Mouse (Mus musculus): ENCODE measurements around the gene Gm4969. TPM values are rescaled to one million over a fixed set of nuclear protein-coding genes. Genes with fewer than 3 reads are reported as not detected.

Gm4969 gene
- polyA plus RNA-seq, 1 experiment = 0.80 TPM

- Histone ChIP-seq H3K27me3 (ENCODE audit: control insufficient read depth, insufficient read depth, low read length) (no peaks in the 10 kb centered on the region; the same call in 1 of the 2 replicates), H3K4me1 (ENCODE audit: control insufficient read depth, insufficient read depth, low read length) (no peaks in the 10 kb centered on the region), H3K27ac (ENCODE audit: insufficient read depth, low read length) (no peak overlapping the region), H3K4me3 (replicated peaks; ENCODE audit: insufficient read depth, low read depth, low read length) (no peak overlapping the region)
- peak in 1 of 2 experiments; percentile 9 for DNase-seq
- WGBS = 50% methylated on average over 14 of the region's 14 CpGs
- no peak for TF ChIP-seq POLR2A (IDR thresholded peaks at IDR 0.05; ENCODE audit: borderline replicate concordance, insufficient read depth, low read length)
- no peak for TF ChIP-seq CTCF (IDR thresholded peaks at IDR 0.05; ENCODE audit: borderline replicate concordance, insufficient read depth, low read depth, low read length)
Observed at GRCm38 (mm10) chr7:19067063-19067462, 51.1 kb downstream of the Gm4969 start.

GRCm38 (mm10) chr7:19065896-19066295 is 52.3 kb downstream of the Gm4969 start:
- no peak overlapping the region for H3K27ac ChIP-seq (ENCODE audit: insufficient read depth, low read length)
- no peak for DNase-seq
- H3K27me3 ChIP-seq (ENCODE audit: control insufficient read depth, insufficient read depth, low read length) = no peaks in the 10 kb centered on the region; the same call in 1 of the 2 replicates
- 56% methylated on average over 13 of the region's 13 CpGs for WGBS
- TF ChIP-seq POLR2A (IDR thresholded peaks at IDR 0.05; ENCODE audit: borderline replicate concordance, insufficient read depth, low read length) (no peak), CTCF (IDR thresholded peaks at IDR 0.05; ENCODE audit: borderline replicate concordance, insufficient read depth, low read depth, low read length) (no peak)
- H3K4me1 ChIP-seq (ENCODE audit: control insufficient read depth, insufficient read depth, low read length) = no peaks in the 10 kb centered on the region
- no peak overlapping the region for H3K4me3 ChIP-seq (replicated peaks; ENCODE audit: insufficient read depth, low read depth, low read length)

DNA sequence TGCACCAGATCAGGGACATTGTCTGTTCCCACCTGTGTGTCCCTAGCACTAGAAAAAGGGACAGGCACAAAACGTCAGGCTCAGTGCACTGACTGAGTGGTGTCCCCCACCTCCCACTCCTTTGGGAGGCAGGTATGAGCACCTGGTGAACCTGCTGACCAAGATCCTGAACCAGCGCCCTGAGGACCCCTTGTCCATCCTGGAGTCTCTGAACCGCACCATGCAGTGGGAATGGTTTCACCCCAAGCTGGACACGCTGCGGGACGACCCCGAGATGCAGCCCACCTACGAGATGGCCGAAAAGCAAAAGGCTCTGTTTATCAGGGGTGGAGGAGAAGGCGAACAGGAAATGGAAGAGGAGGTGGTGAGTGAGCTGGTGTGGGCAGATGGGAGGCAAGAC is 60.8 kb downstream of the Gm4969 start:
- H3K27ac ChIP-seq (ENCODE audit: insufficient read depth, low read length) = no peak overlapping the region
- H3K4me1 ChIP-seq (ENCODE audit: control insufficient read depth, insufficient read depth, low read length) = no peaks in the 10 kb centered on the region; the same call in 1 of the 2 replicates
- H3K27me3 ChIP-seq (ENCODE audit: control insufficient read depth, insufficient read depth, low read length) = no peaks in the 10 kb centered on the region
- DNase-seq = no peak
- TF ChIP-seq CTCF (IDR thresholded peaks at IDR 0.05; ENCODE audit: borderline replicate concordance, insufficient read depth, low read depth, low read length) = no peak
- no peak for TF ChIP-seq POLR2A (IDR thresholded peaks at IDR 0.05; ENCODE audit: borderline replicate concordance, insufficient read depth, low read length)
- 90% methylated on average over 10 of the region's 10 CpGs for WGBS
- no peak overlapping the region for H3K4me3 ChIP-seq (replicated peaks; ENCODE audit: insufficient read depth, low read depth, low read length)

- DNase-seq = no peak
- no peak overlapping the region for H3K4me3 ChIP-seq (replicated peaks; ENCODE audit: insufficient read depth, low read depth, low read length)
- H3K4me1 ChIP-seq (ENCODE audit: control insufficient read depth, insufficient read depth, low read length) = no peaks in the 10 kb centered on the region; the same call in 1 of the 2 replicates
- no peak overlapping the region for H3K27ac ChIP-seq (ENCODE audit: insufficient read depth, low read length)
- WGBS = 87% methylated on average over 8 of the region's 8 CpGs
- no peak for TF ChIP-seq CTCF (IDR thresholded peaks at IDR 0.05; ENCODE audit: borderline replicate concordance, insufficient read depth, low read depth, low read length)
- no peak for TF ChIP-seq POLR2A (IDR thresholded peaks at IDR 0.05; ENCODE audit: borderline replicate concordance, insufficient read depth, low read length)
- H3K27me3 ChIP-seq (ENCODE audit: control insufficient read depth, insufficient read depth, low read length) = no peaks in the 10 kb centered on the region
Observed at GRCm38 (mm10) chr7:19055108-19055507, 63.1 kb downstream of the Gm4969 start.

DNA sequence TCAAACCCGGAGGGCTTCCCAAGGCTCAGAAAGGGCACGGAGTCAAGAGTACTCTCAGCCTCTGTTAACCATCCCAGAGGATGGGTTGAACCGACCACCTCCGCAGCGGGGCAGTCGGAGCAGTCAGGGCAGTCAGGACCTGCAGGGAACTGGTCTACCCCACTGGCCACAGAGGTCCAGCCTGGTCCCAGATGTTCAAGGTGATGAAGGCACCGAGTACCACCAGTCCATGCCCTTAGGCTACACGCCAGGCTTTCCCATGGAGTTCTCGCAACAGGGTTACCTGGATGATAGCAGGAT is 63.4 kb downstream of the Gm4969 start:
- no peak overlapping the region for H3K4me3 ChIP-seq (replicated peaks; ENCODE audit: insufficient read depth, low read depth, low read length)
- H3K27ac ChIP-seq (ENCODE audit: insufficient read depth, low read length) = no peak overlapping the region
- no peaks in the 10 kb centered on the region; the same call in 1 of the 2 replicates for H3K4me1 ChIP-seq (ENCODE audit: control insufficient read depth, insufficient read depth, low read length)
- H3K27me3 ChIP-seq (ENCODE audit: control insufficient read depth, insufficient read depth, low read length) = no peaks in the 10 kb centered on the region
- TF ChIP-seq POLR2A (IDR thresholded peaks at IDR 0.05; ENCODE audit: borderline replicate concordance, insufficient read depth, low read length) = no peak
- TF ChIP-seq CTCF (IDR thresholded peaks at IDR 0.05; ENCODE audit: borderline replicate concordance, insufficient read depth, low read depth, low read length) = no peak
- 62% methylated on average over 9 of the region's 9 CpGs for WGBS
- no peak for DNase-seq

- Histone ChIP-seq H3K4me1 (ENCODE audit: control insufficient read depth, insufficient read depth, low read length) (no peaks in the 10 kb centered on the region; the same call in 1 of the 2 replicates), H3K27me3 (ENCODE audit: control insufficient read depth, insufficient read depth, low read length) (no peaks in the 10 kb centered on the region), H3K4me3 (replicated peaks; ENCODE audit: insufficient read depth, low read depth, low read length) (no peak within 1 kb of the TSS), H3K27ac (ENCODE audit: insufficient read depth, low read length) (no peak within 1 kb of the TSS)
- TF ChIP-seq POLR2A (IDR thresholded peaks at IDR 0.05; ENCODE audit: borderline replicate concordance, insufficient read depth, low read length) (no peak), CTCF (IDR thresholded peaks at IDR 0.05; ENCODE audit: borderline replicate concordance, insufficient read depth, low read depth, low read length) (peak; percentile 49)
- WGBS = 14% methylated on average over 32 of the region's 33 CpGs
- peak in 1 of 2 experiments; percentile 50 for DNase-seq
Observed at GRCm38 (mm10) chr7:19054047-19054776, 64.0 kb downstream of the Gm4969 start, which contains the start of gene Rsph6a. TSS of gene Rsph6a (plus strand) at chr7:19054690.

DNA sequence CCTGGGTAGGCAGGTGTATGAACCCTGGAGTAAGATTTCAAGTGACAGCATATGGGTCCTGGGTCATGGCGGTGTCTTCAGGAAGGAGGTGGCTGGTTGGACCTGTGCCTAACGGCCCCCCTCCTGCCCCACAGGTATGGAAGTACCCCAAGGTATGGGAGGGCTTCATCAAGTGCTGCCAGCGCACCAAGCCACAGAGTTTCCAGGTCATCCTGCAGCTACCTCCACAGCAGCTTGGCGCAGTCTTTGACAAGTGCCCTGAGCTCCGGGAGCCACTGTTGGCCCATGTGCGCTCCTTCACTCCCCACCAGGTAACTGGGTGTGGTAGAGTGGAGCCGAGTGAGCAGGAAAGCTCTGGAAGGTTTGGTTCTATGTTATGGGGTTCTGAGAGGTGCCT is 65.0 kb downstream of the Gm4969 start:
- TF ChIP-seq CTCF (IDR thresholded peaks at IDR 0.05; ENCODE audit: borderline replicate concordance, insufficient read depth, low read depth, low read length) = no peak
- TF ChIP-seq POLR2A (IDR thresholded peaks at IDR 0.05; ENCODE audit: borderline replicate concordance, insufficient read depth, low read length) = no peak
- no peak overlapping the region for H3K27ac ChIP-seq (ENCODE audit: insufficient read depth, low read length)
- DNase-seq = no peak
- no peaks in the 10 kb centered on the region for H3K27me3 ChIP-seq (ENCODE audit: control insufficient read depth, insufficient read depth, low read length)
- H3K4me1 ChIP-seq (ENCODE audit: control insufficient read depth, insufficient read depth, low read length) = no peaks in the 10 kb centered on the region; the same call in 1 of the 2 replicates
- no peak overlapping the region for H3K4me3 ChIP-seq (replicated peaks; ENCODE audit: insufficient read depth, low read depth, low read length)
- 80% methylated on average over 7 of the region's 7 CpGs for WGBS
